In the genomic region with DNA sequence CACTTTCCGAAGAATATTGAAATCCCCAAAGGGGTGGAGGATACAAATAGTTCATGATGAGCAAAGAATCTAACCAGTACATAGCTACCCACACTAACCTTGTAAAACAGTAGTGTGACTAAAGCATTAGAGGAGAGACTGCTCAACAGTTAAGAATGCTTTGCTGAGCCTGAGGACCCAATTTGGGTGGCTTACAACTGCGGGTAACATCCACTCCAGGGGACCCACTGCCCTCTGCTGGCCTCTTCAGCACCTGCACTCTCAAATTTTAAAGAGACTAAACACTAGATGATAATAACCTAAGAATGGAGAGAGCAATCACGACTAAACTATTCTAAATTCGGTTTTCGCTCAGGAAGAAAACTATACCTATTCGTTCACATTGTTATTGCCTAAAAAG, we compare ENCODE assay signal across 10 mouse cellular contexts. TPM values are rescaled to one million over a fixed set of nuclear protein-coding genes. Genes with fewer than 3 reads are reported as not detected.
DNase-seq lines count a peak whose midpoint lies in the region; ATAC-seq and TF ChIP-seq lines count a peak whose summit lies in the region.
"Had no signal": no experiment of that assay in that cellular context is flagged by ENCODE, and none has a peak within 500 bp of the region (broad histone marks: within the 10 kb centered on the region; RNA-seq: fewer than 3 reads in every experiment).

No protein-coding gene starts in this region.

- H3K4me3 ChIP-seq in kidney, adult 2 months (ENCODE audit: insufficient read depth, low read depth, low read length): no peak overlapping the region
- no peak overlapping the region for H3K4me3 ChIP-seq in kidney, embryonic 15.5 days (replicated peaks)
- H3K4me3 ChIP-seq: heart, embryonic 13.5 days; myocyte had no signal

- ATAC-seq in kidney, embryonic 15.5 days (replicated peaks; ENCODE audit: low FRiP score): no peak
- ATAC-seq in common myeloid progenitor, adult 5-6 weeks (replicated peaks; ENCODE audit: low read depth, poor library complexity, severe bottlenecking): peak; percentile 96

- no peak overlapping the region for H3K4me2 ChIP-seq in kidney, embryonic 15.5 days
- H3K4me2 ChIP-seq: heart, embryonic 13.5 days had no signal

- H3K27ac ChIP-seq in kidney, adult 2 months (ENCODE audit: insufficient read depth, low read depth, low read length): no peak overlapping the region
- no peak overlapping the region for H3K27ac ChIP-seq in kidney, embryonic 15.5 days
- H3K27ac ChIP-seq: heart, embryonic 13.5 days had no signal

- no peaks in the 10 kb centered on the region for H3K9me3 ChIP-seq in kidney, embryonic 15.5 days (replicated peaks)
- H3K9me3 ChIP-seq: heart, embryonic 13.5 days had no signal

- WGBS in kidney, adult 2 months: 51% methylated on average over 6 of the region's 6 CpGs
- WGBS in kidney, embryonic 15.5 days: 55% methylated on average over 6 of the region's 6 CpGs

- peak; percentile 54 for DNase-seq in kidney, adult 2 months
- DNase-seq in A20 (ENCODE audit: low read depth, low spot score) (peak; percentile 70), MEL-GATA-1-ER (ENCODE audit: extremely low read depth, low read depth) (peak; percentile 71)
- peak; percentile 66 for DNase-seq in heart, postnatal 4 days
- DNase-seq in mesoderm, embryonic 11.5 days (ENCODE audit: low read depth, low spot score): peak; percentile 41
- no peak for DNase-seq in frontal cortex, postnatal 25 days (ENCODE audit: low spot score in 2 of 2)

- no peaks in the 10 kb centered on the region for H3K4me1 ChIP-seq in kidney, adult 2 months (ENCODE audit: control insufficient read depth, insufficient read depth, low read length)
- H3K4me1 ChIP-seq in kidney, embryonic 15.5 days: no peaks in the 10 kb centered on the region

- H3K27me3 ChIP-seq in kidney, adult 2 months (replicated peaks; ENCODE audit: control insufficient read depth, insufficient read depth, low read length): no peaks in the 10 kb centered on the region
- no peaks in the 10 kb centered on the region for H3K27me3 ChIP-seq in kidney, embryonic 15.5 days
- H3K27me3 ChIP-seq: heart, embryonic 13.5 days had no signal

- TF ChIP-seq CTCF in kidney, adult 2 months (conservative IDR thresholded peaks at IDR 0.05; ENCODE audit: insufficient read depth, insufficient read length, low read depth, low read length): peak; percentile 65

- no peak overlapping the region for H3K9ac ChIP-seq in kidney, embryonic 15.5 days
- H3K9ac ChIP-seq: heart, embryonic 13.5 days had no signal

- no peaks in the 10 kb centered on the region for H3K36me3 ChIP-seq in kidney, adult 2 months (ENCODE audit: control insufficient read depth, insufficient read depth, low read length)
- no peaks in the 10 kb centered on the region for H3K36me3 ChIP-seq in kidney, embryonic 15.5 days
- H3K36me3 ChIP-seq: heart, embryonic 13.5 days had no signal

- TF ChIP-seq POLR2A in kidney, adult 2 months (IDR thresholded peaks at IDR 0.05; ENCODE audit: low read depth, low read length): no peak

RNA-seq across cellular contexts. Expression of gene Lrrc17, which starts 43.4 kb away (rescaled TPM):
- polyA plus RNA-seq in kidney, adult 2 months (2012; rRNA removed): 1.1 and 1.2 TPM in 2 replicates
- 42.4 and 47.4 TPM in 2 replicates for polyA plus RNA-seq in kidney, embryonic 15.5 days (2015; fragmentation: Nextera tagmentation; extraction: Ambion mirVana)
- total RNA-seq in common myeloid progenitor, adult 5-6 weeks (2017): not detected in 2 replicates
- 10 to 100 TPM; 16.0 to 17.8 TPM for total RNA-seq in heart, postnatal 4 days (2021)

RNA-seq across cellular contexts. Expression of gene Fbxl13, which starts 58.7 kb away (rescaled TPM):
- polyA plus RNA-seq in kidney, adult 2 months (2012; rRNA removed): 0.05 and 0.08 TPM in 2 replicates
- 0.22 and 0.42 TPM in 2 replicates for polyA plus RNA-seq in kidney, embryonic 15.5 days (2015; fragmentation: Nextera tagmentation; extraction: Ambion mirVana)
- 1.8 and 2.7 TPM in 2 replicates for total RNA-seq in common myeloid progenitor, adult 5-6 weeks (2017)
- under 1 TPM; 0.09 to 0.12 TPM for total RNA-seq in heart, postnatal 4 days (2021)

RNA-seq across cellular contexts. Expression of gene Armc10, which starts 58.9 kb away (rescaled TPM):
- polyA plus RNA-seq in kidney, adult 2 months (2012; rRNA removed): 22.6 and 24.0 TPM in 2 replicates
- 50.8 and 52.5 TPM in 2 replicates for polyA plus RNA-seq in kidney, embryonic 15.5 days (2015; fragmentation: Nextera tagmentation; extraction: Ambion mirVana)
- total RNA-seq in common myeloid progenitor, adult 5-6 weeks (2017): 68.0 and 73.7 TPM in 2 replicates
- 10 to 100 TPM; 17.6 to 17.7 TPM for total RNA-seq in heart, postnatal 4 days (2021)

Comparison
In these comparisons a context has a peak if more than half of its experiments do, and no peak if none do; other contexts are left out.
1. DNase-seq: peak in kidney, adult 2 months (single experiment), A20 (single experiment), MEL-GATA-1-ER (single experiment), heart, postnatal 4 days (single experiment) and mesoderm, embryonic 11.5 days (single experiment); none in frontal cortex, postnatal 25 days (0 of 2).
2. RNA of gene Lrrc17, which starts 43.4 kb away (total RNA-seq): 16.0 to 17.8 TPM in heart, postnatal 4 days; not detected in common myeloid progenitor, adult 5-6 weeks; every median in the first group is over 10 times any median in the second.